Mouse (Mus musculus): ENCODE measurements at regions not wholly inside any gene's neighbourhood (a gene's known extent, or its start where the extent isn't known, plus 50 kb on each side); places are given as distances from the start of the nearest gene placed in this dataset.
"Not testable (repeated sequence)": the region's sequence is repeated elsewhere in the genome, so short reads cannot be mapped to it uniquely, and the experiment has no call there.

GRCm38 (mm10) chr14:53132390-53132789 is 636.8 kb upstream of the Olfr1507 start:
- H3K36me3 ChIP-seq (ENCODE audit: control insufficient read depth, insufficient read depth, low read length, poor library complexity, severe bottlenecking); H3K9ac ChIP-seq (ENCODE audit: insufficient read depth, low read depth, low read length, poor library complexity, severe bottlenecking); H3K27ac ChIP-seq (ENCODE audit: insufficient read depth, low read depth, low read length, poor library complexity, severe bottlenecking); H3K4me1 ChIP-seq (ENCODE audit: control insufficient read depth in 2 of 2, insufficient read depth in 2 of 2, low read length in 2 of 2, poor library complexity in 1 of 2); H3K9me3 ChIP-seq (ENCODE audit: control insufficient read depth, insufficient read depth, low read depth, low read length); H3K4me3 ChIP-seq (ENCODE audit: insufficient read depth in 1 of 2, low read depth in 1 of 2, low read length in 2 of 2, poor library complexity in 1 of 2, severe bottlenecking in 1 of 2); DNase-seq (ENCODE audit: low read depth, low spot score): not testable (repeated sequence)
- in situ Hi-C loops (cut with MboI; ENCODE audit: low sequenced_read_pairs in 2 of 2, unreplicated experiment in 2 of 2) = loop anchor here in 1 of 2 experiments (25.0 kb wide), 1 partner anchor 380 kb away; no protein-coding TSS in a partner anchor

GRCm38 (mm10) chr14:53121704-53122103 is 626.2 kb upstream of the Olfr1507 start:
- H3K9ac ChIP-seq (ENCODE audit: insufficient read depth, low read depth, low read length, poor library complexity, severe bottlenecking); H3K9me3 ChIP-seq (ENCODE audit: control insufficient read depth, insufficient read depth, low read depth, low read length); DNase-seq (ENCODE audit: low read depth, low spot score); H3K27ac ChIP-seq (ENCODE audit: insufficient read depth, low read depth, low read length, poor library complexity, severe bottlenecking); H3K36me3 ChIP-seq (ENCODE audit: control insufficient read depth, insufficient read depth, low read length, poor library complexity, severe bottlenecking); in situ Hi-C loops (cut with MboI; ENCODE audit: low sequenced_read_pairs in 2 of 2, unreplicated experiment in 2 of 2); H3K4me1 ChIP-seq (ENCODE audit: control insufficient read depth in 2 of 2, insufficient read depth in 2 of 2, low read length in 2 of 2, poor library complexity in 1 of 2); H3K4me3 ChIP-seq (ENCODE audit: insufficient read depth in 1 of 2, low read depth in 1 of 2, low read length in 2 of 2, poor library complexity in 1 of 2, severe bottlenecking in 1 of 2): not testable (repeated sequence)
- 0 out of 2 replicates have a peak, but pooled peaks have one; percentile 48 for TF ChIP-seq ZNF384 (IDR thresholded peaks at IDR 0.05; ENCODE audit: low read depth, low read length)

GRCm38 (mm10) chr14:53109732-53110131 is 614.2 kb upstream of the Olfr1507 start:
- H3K4me1 ChIP-seq (ENCODE audit: control insufficient read depth in 2 of 2, insufficient read depth in 2 of 2, low read length in 2 of 2, poor library complexity in 1 of 2); H3K36me3 ChIP-seq (ENCODE audit: control insufficient read depth, insufficient read depth, low read length, poor library complexity, severe bottlenecking); H3K9me3 ChIP-seq (ENCODE audit: control insufficient read depth, insufficient read depth, low read depth, low read length); H3K27ac ChIP-seq (ENCODE audit: insufficient read depth, low read depth, low read length, poor library complexity, severe bottlenecking); H3K9ac ChIP-seq (ENCODE audit: insufficient read depth, low read depth, low read length, poor library complexity, severe bottlenecking); in situ Hi-C loops (cut with MboI; ENCODE audit: low sequenced_read_pairs in 2 of 2, unreplicated experiment in 2 of 2); DNase-seq (ENCODE audit: low read depth, low spot score); H3K4me3 ChIP-seq (ENCODE audit: insufficient read depth in 1 of 2, low read depth in 1 of 2, low read length in 2 of 2, poor library complexity in 1 of 2, severe bottlenecking in 1 of 2): not testable (repeated sequence)

GRCm38 (mm10) chr14:53101362-53101761 is 605.8 kb upstream of the Olfr1507 start:
- H3K9me3 ChIP-seq (ENCODE audit: control insufficient read depth, insufficient read depth, low read depth, low read length); H3K27ac ChIP-seq (ENCODE audit: insufficient read depth, low read depth, low read length, poor library complexity, severe bottlenecking); H3K4me3 ChIP-seq (ENCODE audit: insufficient read depth in 1 of 2, low read depth in 1 of 2, low read length in 2 of 2, poor library complexity in 1 of 2, severe bottlenecking in 1 of 2); in situ Hi-C loops (cut with MboI; ENCODE audit: low sequenced_read_pairs in 2 of 2, unreplicated experiment in 2 of 2); H3K4me1 ChIP-seq (ENCODE audit: control insufficient read depth in 2 of 2, insufficient read depth in 2 of 2, low read length in 2 of 2, poor library complexity in 1 of 2); H3K36me3 ChIP-seq (ENCODE audit: control insufficient read depth, insufficient read depth, low read length, poor library complexity, severe bottlenecking); H3K9ac ChIP-seq (ENCODE audit: insufficient read depth, low read depth, low read length, poor library complexity, severe bottlenecking); DNase-seq (ENCODE audit: low read depth, low spot score): not testable (repeated sequence)

GRCm38 (mm10) chr14:53090921-53091320 is 595.4 kb upstream of the Olfr1507 start:
- in situ Hi-C loops (cut with MboI; ENCODE audit: low sequenced_read_pairs in 2 of 2, unreplicated experiment in 2 of 2); H3K36me3 ChIP-seq (ENCODE audit: control insufficient read depth, insufficient read depth, low read length, poor library complexity, severe bottlenecking); H3K9ac ChIP-seq (ENCODE audit: insufficient read depth, low read depth, low read length, poor library complexity, severe bottlenecking); H3K4me1 ChIP-seq (ENCODE audit: control insufficient read depth in 2 of 2, insufficient read depth in 2 of 2, low read length in 2 of 2, poor library complexity in 1 of 2); H3K4me3 ChIP-seq (ENCODE audit: insufficient read depth in 1 of 2, low read depth in 1 of 2, low read length in 2 of 2, poor library complexity in 1 of 2, severe bottlenecking in 1 of 2); H3K9me3 ChIP-seq (ENCODE audit: control insufficient read depth, insufficient read depth, low read depth, low read length); DNase-seq (ENCODE audit: low read depth, low spot score); H3K27ac ChIP-seq (ENCODE audit: insufficient read depth, low read depth, low read length, poor library complexity, severe bottlenecking): not testable (repeated sequence)

- in situ Hi-C loops (cut with MboI; ENCODE audit: low sequenced_read_pairs in 2 of 2, unreplicated experiment in 2 of 2) = loop anchor here in 1 of 2 experiments (10.0 kb wide), 1 partner anchor 693 kb away; no protein-coding TSS in a partner anchor
- not testable (repeated sequence) for H3K9me3 ChIP-seq (ENCODE audit: control insufficient read depth, insufficient read depth, low read depth, low read length); H3K4me1 ChIP-seq (ENCODE audit: control insufficient read depth in 2 of 2, insufficient read depth in 2 of 2, low read length in 2 of 2, poor library complexity in 1 of 2); H3K4me3 ChIP-seq (ENCODE audit: insufficient read depth in 1 of 2, low read depth in 1 of 2, low read length in 2 of 2, poor library complexity in 1 of 2, severe bottlenecking in 1 of 2); H3K9ac ChIP-seq (ENCODE audit: insufficient read depth, low read depth, low read length, poor library complexity, severe bottlenecking); H3K36me3 ChIP-seq (ENCODE audit: control insufficient read depth, insufficient read depth, low read length, poor library complexity, severe bottlenecking); H3K27ac ChIP-seq (ENCODE audit: insufficient read depth, low read depth, low read length, poor library complexity, severe bottlenecking); DNase-seq (ENCODE audit: low read depth, low spot score)
Observed at GRCm38 (mm10) chr14:53081853-53082252, 586.3 kb upstream of the Olfr1507 start.

GRCm38 (mm10) chr14:53081024-53081711 is 585.6 kb upstream of the Olfr1507 start:
- H3K4me1 ChIP-seq (ENCODE audit: control insufficient read depth in 2 of 2, insufficient read depth in 2 of 2, low read length in 2 of 2, poor library complexity in 1 of 2); H3K4me3 ChIP-seq (ENCODE audit: insufficient read depth in 1 of 2, low read depth in 1 of 2, low read length in 2 of 2, poor library complexity in 1 of 2, severe bottlenecking in 1 of 2); H3K9me3 ChIP-seq (ENCODE audit: control insufficient read depth, insufficient read depth, low read depth, low read length); H3K9ac ChIP-seq (ENCODE audit: insufficient read depth, low read depth, low read length, poor library complexity, severe bottlenecking); H3K36me3 ChIP-seq (ENCODE audit: control insufficient read depth, insufficient read depth, low read length, poor library complexity, severe bottlenecking); H3K27ac ChIP-seq (ENCODE audit: insufficient read depth, low read depth, low read length, poor library complexity, severe bottlenecking); DNase-seq (ENCODE audit: low read depth, low spot score): not testable (repeated sequence)
- in situ Hi-C loops (cut with MboI; ENCODE audit: low sequenced_read_pairs in 2 of 2, unreplicated experiment in 2 of 2) = loop anchor here in 1 of 2 experiments (10.0 kb wide), 1 partner anchor 694 kb away; no protein-coding TSS in a partner anchor

GRCm38 (mm10) chr14:53080556-53080955 is 585.0 kb upstream of the Olfr1507 start:
- not testable (repeated sequence) for H3K9ac ChIP-seq (ENCODE audit: insufficient read depth, low read depth, low read length, poor library complexity, severe bottlenecking); H3K27ac ChIP-seq (ENCODE audit: insufficient read depth, low read depth, low read length, poor library complexity, severe bottlenecking); DNase-seq (ENCODE audit: low read depth, low spot score); H3K9me3 ChIP-seq (ENCODE audit: control insufficient read depth, insufficient read depth, low read depth, low read length); H3K4me3 ChIP-seq (ENCODE audit: insufficient read depth in 1 of 2, low read depth in 1 of 2, low read length in 2 of 2, poor library complexity in 1 of 2, severe bottlenecking in 1 of 2); H3K36me3 ChIP-seq (ENCODE audit: control insufficient read depth, insufficient read depth, low read length, poor library complexity, severe bottlenecking); H3K4me1 ChIP-seq (ENCODE audit: control insufficient read depth in 2 of 2, insufficient read depth in 2 of 2, low read length in 2 of 2, poor library complexity in 1 of 2)
- in situ Hi-C loops (cut with MboI; ENCODE audit: low sequenced_read_pairs in 2 of 2, unreplicated experiment in 2 of 2) = loop anchor here in 1 of 2 experiments (10.0 kb wide), 1 partner anchor 694 kb away; no protein-coding TSS in a partner anchor

Data from ES-E14 (cell line).